Mouse (Mus musculus): ENCODE data around the gene Scarf2.

DNA sequence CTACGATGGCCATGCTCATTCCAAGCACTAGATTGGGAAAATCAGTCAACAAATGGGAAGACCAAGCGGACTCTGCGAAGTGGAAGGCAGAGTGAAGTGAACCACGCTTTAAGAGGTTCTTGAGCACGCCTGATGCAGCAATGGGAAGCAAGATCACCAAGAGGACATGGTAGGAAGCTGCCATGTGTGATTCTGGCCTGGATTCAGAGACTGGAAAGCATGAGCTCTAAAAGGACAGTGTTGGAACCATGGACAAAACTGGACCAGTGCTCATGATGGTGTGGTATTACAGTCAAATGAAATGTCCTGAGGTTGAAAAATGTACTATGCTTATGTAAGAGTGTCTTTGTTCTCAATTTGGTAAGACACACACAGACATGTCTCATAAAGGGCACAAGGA, 54.2 kb downstream of the Scarf2 start:
- no peak for TF ChIP-seq CTCF (IDR thresholded peaks at IDR 0.05; ENCODE audit: insufficient read depth, low read depth, low read length)
- no peak for TF ChIP-seq POLR2A (IDR thresholded peaks at IDR 0.05; ENCODE audit: insufficient read depth, low read depth, low read length)
